Mouse (Mus musculus) intestine, embryonic 15.5 days (tissue): Measurements from ENCODE around the gene Lrrc4c. TPM values are rescaled to one million over a fixed set of nuclear protein-coding genes. Genes with fewer than 3 reads are reported as not detected.
A peak's percentile ranks its signal among the peaks of the same experiment; 100 is the strongest.

Source experiments
- ATAC-seq: fragments of 200-750 bp; cut with Nextera tagmentation; 2 replicates; pipeline ENCODE4 v1.8.0; 2017; ENCODE audit warnings: moderate TSS enrichment, moderate library complexity
- H3K27ac ChIP-seq: fragments of 300-500 bp; sonication (generic); 2 replicates; pipeline ENCODE4 v1.5.1; 2015; ENCODE audit warnings: mild to moderate bottlenecking, inconsistent platforms
- H3K27me3 ChIP-seq: fragments of 300-500 bp; sonication (generic); replicated peaks from 2 replicates; pipeline ENCODE4 v1.6.1; 2015; ENCODE audit warnings: inconsistent platforms
- H3K36me3 ChIP-seq: fragments of 300-500 bp; sonication (generic); 2 replicates; pipeline ENCODE4 v1.6.1; 2015; ENCODE audit warnings: inconsistent platforms
- H3K4me1 ChIP-seq: fragments of 300-500 bp; sonication (generic); replicated peaks from 2 replicates; pipeline ENCODE4 v1.6.1; 2015; ENCODE audit warnings: inconsistent platforms
- H3K4me2 ChIP-seq: fragments of 300-500 bp; sonication (generic); replicated peaks from 2 replicates; pipeline ENCODE4 v1.6.1; 2015; ENCODE audit warnings: mild to moderate bottlenecking, inconsistent platforms
- H3K4me3 ChIP-seq: fragments of 300-500 bp; sonication (generic); replicated peaks from 2 replicates; pipeline ENCODE4 v1.5.1; 2015; ENCODE audit warnings: inconsistent platforms
- H3K9ac ChIP-seq: fragments of 300-500 bp; sonication (generic); 2 replicates; pipeline ENCODE4 v1.6.1; 2015; ENCODE audit warnings: inconsistent platforms
- H3K9me3 ChIP-seq: fragments of 300-500 bp; sonication (generic); 2 replicates; pipeline ENCODE4 v1.6.1; 2016; ENCODE audit warnings: inconsistent platforms
- WGBS: fragments of 180-500 bp; shearing (Covaris S2); methylation state at CpG from one replicate; pipeline ENCODE4 v1.1.7; 2015; 5-methylcytosine and 5-hydroxymethylcytosine counted together
- polyA plus RNA-seq: library from polyadenylated mRNA; unstranded; fragments of >200 nt; fragmentation: Nextera tagmentation; extraction: Ambion mirVana; gene quantifications from 2 replicates; pipeline ENCODE4 v1.2.1, GENCODE M21; 2015

The Lrrc4c gene
- polyA plus RNA-seq, 1 experiment from 2014 or later: 3.2 TPM

GRCm38 (mm10) chr2:97467664-97468063, 1149.7 kb downstream of the Lrrc4c start:
- Histone ChIP-seq H3K27ac (no peak overlapping the region), H3K27me3 (no peaks in the 10 kb centered on the region), H3K9me3 (no peaks in the 10 kb centered on the region), H3K4me3 (peak overlapping the region; percentile 47), H3K4me1 (no peaks in the 10 kb centered on the region), H3K36me3 (no peaks in the 10 kb centered on the region), H3K4me2 (peak overlapping the region; percentile 88), H3K9ac (no peak overlapping the region)
- WGBS: 8% methylated on average over 8 of the region's 8 CpGs
- ATAC-seq: no peak

- Histone ChIP-seq H3K27me3 (no peaks in the 10 kb centered on the region), H3K9me3 (no peaks in the 10 kb centered on the region), H3K4me3 (no peak overlapping the region), H3K36me3 (no peaks in the 10 kb centered on the region), H3K4me2 (peak overlapping the region; percentile 22; the same call in 1 of the 2 replicates), H3K4me1 (no peaks in the 10 kb centered on the region), H3K9ac (no peak overlapping the region), H3K27ac (no peak overlapping the region)
- 41% methylated on average over 5 of the region's 5 CpGs for WGBS
- ATAC-seq: no peak
These were observed 1150.4 kb downstream of the Lrrc4c start for GRCm38 (mm10) chr2:97468372-97468771.

- ATAC-seq: no peak
- no peaks in the 10 kb centered on the region for H3K36me3 ChIP-seq
- no peak overlapping the region for H3K4me2 ChIP-seq
- 55% methylated on average over 2 of the region's 2 CpGs for WGBS
- no peak overlapping the region for H3K9ac ChIP-seq
- no peaks in the 10 kb centered on the region for H3K4me1 ChIP-seq
- no peak overlapping the region for H3K27ac ChIP-seq
- H3K27me3 ChIP-seq: no peaks in the 10 kb centered on the region
- H3K9me3 ChIP-seq: no peaks in the 10 kb centered on the region
- no peak overlapping the region for H3K4me3 ChIP-seq
These were observed 1151.4 kb downstream of the Lrrc4c start for GRCm38 (mm10) chr2:97469396-97469795.

- Histone ChIP-seq H3K27me3 (no peaks in the 10 kb centered on the region), H3K9ac (no peak overlapping the region), H3K4me2 (no peak overlapping the region), H3K4me3 (no peak overlapping the region), H3K9me3 (no peaks in the 10 kb centered on the region), H3K27ac (no peak overlapping the region), H3K4me1 (no peaks in the 10 kb centered on the region), H3K36me3 (no peaks in the 10 kb centered on the region)
- WGBS: 76% methylated on average over 10 of the region's 10 CpGs
- ATAC-seq: no peak
These were observed 1160.4 kb downstream of the Lrrc4c start for GRCm38 (mm10) chr2:97478175-97478924.

- Histone ChIP-seq H3K27ac (no peak overlapping the region), H3K36me3 (no peaks in the 10 kb centered on the region), H3K9me3 (no peaks in the 10 kb centered on the region), H3K9ac (no peak overlapping the region), H3K4me2 (no peak overlapping the region), H3K4me3 (no peak overlapping the region), H3K27me3 (no peaks in the 10 kb centered on the region), H3K4me1 (no peaks in the 10 kb centered on the region)
- no peak for ATAC-seq
- 72% methylated on average over 4 of the region's 4 CpGs for WGBS
These were observed 1160.9 kb downstream of the Lrrc4c start for GRCm38 (mm10) chr2:97478925-97479298.

- no peak overlapping the region for H3K27ac ChIP-seq
- WGBS: 73% methylated on average over 1 of the region's 1 CpGs
- ATAC-seq: no peak
- H3K27me3 ChIP-seq: no peaks in the 10 kb centered on the region
- no peak overlapping the region for H3K4me3 ChIP-seq
- H3K4me1 ChIP-seq: no peaks in the 10 kb centered on the region
- no peaks in the 10 kb centered on the region for H3K36me3 ChIP-seq
- H3K9me3 ChIP-seq: no peaks in the 10 kb centered on the region
- no peak overlapping the region for H3K4me2 ChIP-seq
- no peak overlapping the region for H3K9ac ChIP-seq
These were observed 1167.0 kb downstream of the Lrrc4c start for GRCm38 (mm10) chr2:97484990-97485389.

- no peak for ATAC-seq
- no peaks in the 10 kb centered on the region for H3K4me1 ChIP-seq
- H3K9me3 ChIP-seq: no peaks in the 10 kb centered on the region
- H3K27me3 ChIP-seq: no peaks in the 10 kb centered on the region
- no peak overlapping the region for H3K4me2 ChIP-seq
- no peak overlapping the region for H3K4me3 ChIP-seq
- 39% methylated on average over 2 of the region's 2 CpGs for WGBS
- H3K9ac ChIP-seq: no peak overlapping the region
- no peaks in the 10 kb centered on the region for H3K36me3 ChIP-seq
- H3K27ac ChIP-seq: no peak overlapping the region
These were observed 1167.6 kb downstream of the Lrrc4c start for GRCm38 (mm10) chr2:97485609-97486008.

- Histone ChIP-seq H3K4me3 (no peak overlapping the region), H3K27me3 (no peaks in the 10 kb centered on the region), H3K9me3 (no peaks in the 10 kb centered on the region), H3K9ac (no peak overlapping the region), H3K4me2 (no peak overlapping the region), H3K27ac (no peak overlapping the region), H3K4me1 (no peaks in the 10 kb centered on the region), H3K36me3 (no peaks in the 10 kb centered on the region)
- ATAC-seq: no peak
- 79% methylated on average over 5 of the region's 5 CpGs for WGBS
These were observed 1169.6 kb downstream of the Lrrc4c start for GRCm38 (mm10) chr2:97487567-97487966.

- no peak overlapping the region for H3K4me2 ChIP-seq
- H3K9me3 ChIP-seq: no peaks in the 10 kb centered on the region
- H3K36me3 ChIP-seq: no peaks in the 10 kb centered on the region
- no peak overlapping the region for H3K27ac ChIP-seq
- no peaks in the 10 kb centered on the region for H3K4me1 ChIP-seq
- no peaks in the 10 kb centered on the region for H3K27me3 ChIP-seq
- H3K4me3 ChIP-seq: no peak overlapping the region
- ATAC-seq: no peak
- H3K9ac ChIP-seq: no peak overlapping the region
These were observed 1179.1 kb downstream of the Lrrc4c start for GRCm38 (mm10) chr2:97497069-97497468.

- H3K4me1 ChIP-seq: no peaks in the 10 kb centered on the region
- H3K9me3 ChIP-seq: no peaks in the 10 kb centered on the region
- no peaks in the 10 kb centered on the region for H3K36me3 ChIP-seq
- no peak overlapping the region for H3K9ac ChIP-seq
- H3K27ac ChIP-seq: no peak overlapping the region
- no peak for ATAC-seq
- no peak overlapping the region for H3K4me3 ChIP-seq
- no peak overlapping the region for H3K4me2 ChIP-seq
- 77% methylated on average over 1 of the region's 1 CpGs for WGBS
- no peaks in the 10 kb centered on the region for H3K27me3 ChIP-seq
These were observed 1184.5 kb downstream of the Lrrc4c start for GRCm38 (mm10) chr2:97502501-97502900.

GRCm38 (mm10) chr2:97504902-97505301, 1186.9 kb downstream of the Lrrc4c start:
- Histone ChIP-seq H3K27me3 (no peaks in the 10 kb centered on the region), H3K36me3 (no peaks in the 10 kb centered on the region), H3K4me3 (no peak overlapping the region), H3K27ac (no peak overlapping the region), H3K9ac (no peak overlapping the region), H3K4me2 (no peak overlapping the region), H3K4me1 (no peaks in the 10 kb centered on the region), H3K9me3 (no peaks in the 10 kb centered on the region)
- WGBS: 71% methylated on average over 5 of the region's 5 CpGs
- no peak for ATAC-seq

- H3K4me1 ChIP-seq: no peaks in the 10 kb centered on the region
- WGBS: 70% methylated on average over 2 of the region's 2 CpGs
- H3K9me3 ChIP-seq: no peaks in the 10 kb centered on the region
- no peak overlapping the region for H3K4me2 ChIP-seq
- H3K9ac ChIP-seq: no peak overlapping the region
- H3K27ac ChIP-seq: no peak overlapping the region
- no peak overlapping the region for H3K4me3 ChIP-seq
- no peak for ATAC-seq
- H3K27me3 ChIP-seq: no peaks in the 10 kb centered on the region
- no peaks in the 10 kb centered on the region for H3K36me3 ChIP-seq
These were observed 1206.4 kb downstream of the Lrrc4c start for GRCm38 (mm10) chr2:97524256-97524922.

GRCm38 (mm10) chr2:97525107-97525506, 1207.1 kb downstream of the Lrrc4c start:
- no peaks in the 10 kb centered on the region for H3K9me3 ChIP-seq
- WGBS: 87% methylated on average over 2 of the region's 2 CpGs

More at GRCm38 (mm10) chr2:97525107-97525506, 1207.1 kb downstream of the Lrrc4c start:
- H3K4me1 ChIP-seq: no peaks in the 10 kb centered on the region
- no peak overlapping the region for H3K4me2 ChIP-seq
- H3K4me3 ChIP-seq: no peak overlapping the region
- H3K27me3 ChIP-seq: no peaks in the 10 kb centered on the region
- H3K27ac ChIP-seq: no peak overlapping the region
- H3K36me3 ChIP-seq: no peaks in the 10 kb centered on the region
- no peak for ATAC-seq
- no peak overlapping the region for H3K9ac ChIP-seq
